Mouse (Mus musculus): ENCODE measurements around the gene Il1r2.
A peak's percentile ranks its signal among the peaks of the same experiment; 100 is the strongest.

The Il1r2 gene

GRCm38 (mm10) chr1:40129321-40129720, 55.4 kb downstream of the Il1r2 start:
- DNase-seq (ENCODE audit: low read depth, low spot score) = no peak

DNA sequence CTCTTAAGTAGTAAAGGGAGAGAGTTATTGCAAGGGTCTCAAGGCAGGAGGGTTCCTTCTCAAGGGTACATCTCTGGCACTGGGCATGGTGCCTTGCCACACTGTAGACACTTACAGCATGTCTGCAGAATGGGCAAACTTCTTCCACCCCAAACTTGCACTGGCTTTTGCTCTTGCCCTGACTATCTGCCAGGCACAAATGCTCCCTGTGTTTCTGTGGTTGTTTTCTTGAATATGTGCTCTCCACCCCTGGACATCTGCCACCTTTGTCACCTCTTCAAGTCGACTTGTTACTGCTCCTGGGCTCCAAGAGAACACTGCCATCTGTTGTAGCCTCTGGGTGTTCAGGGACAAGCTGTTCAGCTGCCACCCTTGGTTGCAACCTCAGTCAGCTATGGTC, 57.8 kb downstream of the Il1r2 start:
- no peak for DNase-seq (ENCODE audit: low read depth, low spot score)

- DNase-seq (ENCODE audit: low read depth, low spot score) = peak; percentile 20
Measured at GRCm38 (mm10) chr1:40132721-40133120, 58.8 kb downstream of the Il1r2 start.

- DNase-seq (ENCODE audit: low read depth, low spot score) = no peak
Measured at GRCm38 (mm10) chr1:40133567-40133966, 59.7 kb downstream of the Il1r2 start.

- no peak for DNase-seq (ENCODE audit: low read depth, low spot score)
Measured at GRCm38 (mm10) chr1:40139798-40140532, 66.1 kb downstream of the Il1r2 start.

GRCm38 (mm10) chr1:40156096-40156495, 82.2 kb downstream of the Il1r2 start:
- DNase-seq (ENCODE audit: low read depth, low spot score) = no peak

DNA sequence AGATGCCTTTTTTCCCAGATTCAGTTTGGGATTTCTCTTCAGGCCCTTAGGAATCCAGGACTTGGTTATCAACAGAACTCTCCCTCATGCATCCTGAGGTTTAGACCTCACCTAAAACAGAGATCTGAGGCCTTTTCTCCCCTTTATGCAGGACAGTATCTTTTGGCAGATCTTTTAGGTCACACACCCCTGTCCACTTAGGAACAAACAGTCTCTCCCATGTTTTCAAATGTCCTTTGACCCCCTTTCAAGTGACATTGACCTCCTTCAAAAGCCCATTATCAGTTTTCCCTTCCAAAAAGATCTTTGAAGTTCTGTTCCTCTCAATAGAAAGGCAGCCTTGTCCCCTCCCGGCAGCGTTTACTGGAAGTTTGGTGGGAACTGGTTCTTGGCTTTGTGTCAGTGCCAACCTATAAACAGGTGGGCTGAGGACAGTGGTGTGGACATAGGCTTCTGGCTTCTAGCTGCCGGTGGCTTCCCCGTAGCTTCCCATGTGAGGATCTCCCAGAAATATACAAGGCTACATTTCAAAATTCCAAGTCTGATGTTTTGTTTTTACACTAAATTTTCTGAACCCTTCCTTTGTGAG, 89.5 kb downstream of the Il1r2 start:
- DNase-seq (ENCODE audit: low read depth, low spot score) = no peak

GRCm38 (mm10) chr1:40164331-40164730, 90.5 kb downstream of the Il1r2 start:
- DNase-seq (ENCODE audit: low read depth, low spot score) = no peak

DNA sequence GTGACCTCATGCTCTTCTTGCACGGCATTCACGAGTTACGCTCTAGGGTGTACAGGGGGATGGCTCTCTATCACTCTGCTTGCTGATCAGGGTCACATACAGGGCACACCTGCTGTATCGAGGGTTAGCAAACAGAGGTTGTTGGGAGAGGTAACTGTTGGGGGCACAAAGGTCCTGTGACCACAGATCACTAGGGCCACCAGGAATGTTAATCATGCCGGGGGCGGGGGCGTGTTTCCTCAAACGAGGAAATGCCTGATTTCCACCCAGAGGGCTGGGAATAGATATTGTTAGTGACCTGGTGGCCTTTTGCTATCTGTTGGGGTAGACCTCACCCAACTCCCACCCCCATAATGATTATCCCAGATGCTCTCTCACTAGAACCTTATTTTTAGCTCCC, 93.7 kb downstream of the Il1r2 start:
- DNase-seq (ENCODE audit: low read depth, low spot score) = no peak

- DNase-seq (ENCODE audit: low read depth, low spot score) = no peak
Measured at GRCm38 (mm10) chr1:40171878-40172277, 98.0 kb downstream of the Il1r2 start.

- DNase-seq (ENCODE audit: low read depth, low spot score) = no peak
Measured at GRCm38 (mm10) chr1:40174146-40174545, 100.3 kb downstream of the Il1r2 start.
